Mouse (Mus musculus) erythroblast, embryonic 14.5 days (primary cell): ENCODE data around the gene Atg3. TPM values are rescaled to one million over a fixed set of nuclear protein-coding genes. Genes with fewer than 3 reads are reported as not detected.

Source experiments
- H3K27me3 ChIP-seq: 2 replicates; pipeline ENCODE4 v1.6.1; 2012; ENCODE audit warnings: inconsistent platforms; ENCODE audit not compliant: control insufficient read depth
- H3K36me3 ChIP-seq: 2 replicates; pipeline ENCODE4 v1.6.1; 2012; ENCODE audit warnings: mild to moderate bottlenecking, inconsistent platforms; ENCODE audit not compliant: control insufficient read depth
- H3K4me1 ChIP-seq: 2 replicates; pipeline ENCODE4 v1.6.1; 2012; ENCODE audit warnings: inconsistent platforms; ENCODE audit not compliant: control insufficient read depth
- H3K4me3 ChIP-seq: replicated peaks from 2 replicates; pipeline ENCODE3; 2012; ENCODE audit warnings: moderate library complexity, mild to moderate bottlenecking, inconsistent platforms
- H3K9me3 ChIP-seq: 2 replicates; pipeline ENCODE4 v1.6.1; 2012; ENCODE audit warnings: low read length, inconsistent platforms, mixed read lengths; ENCODE audit not compliant: control insufficient read depth
- GATA1 ChIP-seq: IDR thresholded peaks from 2 replicates; pipeline ENCODE4 v1.6.1; 2012; ENCODE audit warnings: low read length, inconsistent platforms, mixed read lengths
- TAL1 ChIP-seq: IDR thresholded peaks from 3 replicates; pipeline ENCODE4 v1.6.1; 2012; ENCODE audit warnings: low read length, inconsistent platforms, mixed read lengths
- polyA plus RNA-seq: library from polyadenylated mRNA; stranded (reverse); fragments of >175 nt; gene quantifications from 2 replicates; pipeline ENCODE4 v1.2.3, GENCODE M21; 2012

The Atg3 gene
- polyA plus RNA-seq, 1 experiment = 0.54 TPM

- Histone ChIP-seq H3K4me1 (no peaks in the 10 kb centered on the region), H3K9me3 (no peaks in the 10 kb centered on the region), H3K27me3 (no peaks in the 10 kb centered on the region), H3K4me3 (no peak overlapping the region), H3K36me3 (no peaks in the 10 kb centered on the region)
- TF ChIP-seq GATA1 = no peak
- no peak for TF ChIP-seq TAL1
Observed at GRCm38 (mm10) chr16:45196816-45197215, 38.2 kb downstream of the Atg3 start.

DNA sequence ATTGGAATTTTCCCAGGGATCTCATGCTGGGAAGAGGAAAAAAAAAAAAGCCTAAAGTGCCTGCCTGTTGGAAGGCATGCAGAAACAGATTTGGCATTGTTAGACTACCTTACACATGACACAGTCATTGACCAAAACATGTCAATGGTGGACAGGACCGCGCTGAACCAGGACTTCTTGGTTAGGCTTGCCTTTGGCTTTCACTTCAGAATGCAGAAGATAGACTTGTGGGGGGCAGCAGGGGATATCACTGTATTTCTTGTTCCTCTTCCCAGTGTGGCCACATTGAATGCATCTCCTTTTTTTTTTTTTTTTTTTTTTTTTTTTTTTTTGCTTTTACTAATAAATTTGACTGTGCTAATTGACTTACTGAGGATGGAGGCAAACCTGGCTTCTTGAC lies 42.8 kb downstream of the Atg3 start:
- TF ChIP-seq GATA1 = no peak
- no peak for TF ChIP-seq TAL1
- H3K9me3 ChIP-seq = no peaks in the 10 kb centered on the region
- H3K4me3 ChIP-seq = no peak overlapping the region
- no peaks in the 10 kb centered on the region for H3K4me1 ChIP-seq
- H3K27me3 ChIP-seq = no peaks in the 10 kb centered on the region
- H3K36me3 ChIP-seq = no peaks in the 10 kb centered on the region

DNA sequence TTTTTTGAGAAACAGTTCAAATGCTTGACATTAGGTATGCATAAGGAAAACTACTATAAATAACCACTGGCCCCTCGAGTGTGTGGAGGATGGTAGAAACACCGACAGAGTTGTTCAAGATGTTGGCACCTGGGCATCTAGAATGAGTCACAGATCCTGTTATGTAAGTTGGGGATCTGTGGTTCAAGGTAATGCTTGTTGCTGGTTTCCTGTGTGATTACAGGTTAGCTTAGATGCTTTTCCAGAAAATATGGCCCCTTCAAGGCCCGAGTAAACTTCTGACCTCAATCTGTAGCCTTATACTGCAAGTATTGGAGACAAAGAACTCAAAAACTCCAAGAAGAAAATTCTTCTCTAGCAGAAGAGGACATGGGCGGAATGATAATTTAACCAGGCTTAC lies 45.9 kb downstream of the Atg3 start:
- Histone ChIP-seq H3K36me3 (no peaks in the 10 kb centered on the region), H3K27me3 (no peaks in the 10 kb centered on the region), H3K4me3 (no peak overlapping the region), H3K9me3 (no peaks in the 10 kb centered on the region), H3K4me1 (no peaks in the 10 kb centered on the region)
- TF ChIP-seq GATA1 (no peak), TAL1 (no peak)

DNA sequence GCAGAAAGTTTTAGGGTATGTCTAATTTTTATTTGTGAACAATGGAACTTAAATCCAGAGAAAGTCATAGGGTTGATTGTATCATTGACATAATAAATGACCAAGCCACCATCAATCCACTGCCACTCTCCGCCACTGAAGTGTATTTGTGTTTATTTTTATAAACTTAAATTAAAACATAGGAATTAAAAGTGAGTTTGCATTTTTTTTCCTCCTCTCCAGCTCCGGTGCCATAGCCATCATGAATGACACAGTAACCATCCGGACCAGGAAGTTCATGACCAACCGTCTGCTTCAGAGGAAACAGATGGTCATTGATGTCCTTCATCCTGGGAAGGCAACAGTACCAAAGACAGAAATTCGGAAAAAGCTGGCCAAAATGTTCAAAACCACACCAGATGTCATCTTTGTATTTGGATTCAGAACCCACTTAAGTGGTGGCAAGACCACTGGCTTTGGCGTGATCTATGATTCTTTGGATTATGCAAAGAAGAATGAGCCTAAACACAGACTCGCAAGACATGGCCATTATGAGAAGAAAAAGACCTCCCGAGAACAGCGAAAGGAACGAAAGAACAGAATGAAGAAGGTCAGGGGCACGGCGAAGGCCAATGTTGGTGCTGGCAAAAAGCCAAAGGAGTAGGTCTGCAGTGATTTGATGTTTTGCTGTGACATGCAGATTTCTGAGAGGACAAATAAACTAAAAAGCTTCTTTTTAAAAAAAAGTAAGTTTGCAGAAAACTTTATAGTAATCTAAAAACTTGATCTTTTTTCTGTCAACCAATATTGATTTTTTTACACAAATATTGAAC lies 46.5 kb downstream of the Atg3 start:
- Histone ChIP-seq H3K36me3 (no peaks in the 10 kb centered on the region), H3K9me3 (no peaks in the 10 kb centered on the region), H3K4me3 (no peak overlapping the region), H3K27me3 (no peaks in the 10 kb centered on the region), H3K4me1 (no peaks in the 10 kb centered on the region)
- TF ChIP-seq TAL1 (no peak), GATA1 (no peak)

DNA sequence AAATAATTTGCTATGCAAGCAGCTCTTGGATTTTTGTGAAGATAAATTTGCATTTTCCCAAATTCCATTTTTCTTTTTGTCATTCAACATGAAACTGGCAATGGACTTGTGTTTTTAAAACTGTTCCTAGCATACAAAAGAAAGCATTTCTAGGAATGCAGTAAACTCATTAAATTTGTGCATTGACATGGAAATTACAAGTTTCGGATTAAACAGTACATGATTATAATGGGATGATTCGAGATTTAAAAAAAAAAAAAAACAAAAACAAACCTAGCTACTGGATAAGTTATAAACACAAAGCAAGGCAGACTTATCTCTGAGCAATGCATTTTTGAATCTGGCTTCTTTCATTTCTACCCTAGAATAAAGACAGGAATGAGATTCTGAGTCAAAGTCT lies 63.4 kb downstream of the Atg3 start:
- H3K9me3 ChIP-seq = no peaks in the 10 kb centered on the region
- TF ChIP-seq TAL1 (no peak), GATA1 (no peak)
- no peaks in the 10 kb centered on the region for H3K36me3 ChIP-seq
- H3K4me1 ChIP-seq = no peaks in the 10 kb centered on the region
- no peaks in the 10 kb centered on the region for H3K27me3 ChIP-seq
- H3K4me3 ChIP-seq = no peak overlapping the region

GRCm38 (mm10) chr16:45222771-45223170 lies 64.2 kb downstream of the Atg3 start:
- Histone ChIP-seq H3K9me3 (no peaks in the 10 kb centered on the region), H3K36me3 (no peaks in the 10 kb centered on the region), H3K4me3 (no peak overlapping the region), H3K4me1 (no peaks in the 10 kb centered on the region), H3K27me3 (no peaks in the 10 kb centered on the region)
- no peak for TF ChIP-seq GATA1
- TF ChIP-seq TAL1 = no peak

GRCm38 (mm10) chr16:45223648-45224388 lies 65.2 kb downstream of the Atg3 start, which contains the start of gene Btla:
Gene Btla, plus strand, starts transcription at chr16:45224315.
- Histone ChIP-seq H3K4me3 (no peak within 1 kb of the TSS), H3K27me3 (no peaks in the 10 kb centered on the region), H3K9me3 (no peaks in the 10 kb centered on the region), H3K4me1 (no peaks in the 10 kb centered on the region), H3K36me3 (no peaks in the 10 kb centered on the region)
- TF ChIP-seq TAL1 (no peak), GATA1 (no peak)

- Histone ChIP-seq H3K36me3 (no peaks in the 10 kb centered on the region), H3K27me3 (no peaks in the 10 kb centered on the region), H3K9me3 (no peaks in the 10 kb centered on the region), H3K4me1 (no peaks in the 10 kb centered on the region), H3K4me3 (no peak overlapping the region)
- TF ChIP-seq GATA1 (no peak), TAL1 (no peak)
Observed at GRCm38 (mm10) chr16:45224431-45225008, 65.9 kb downstream of the Atg3 start.

DNA sequence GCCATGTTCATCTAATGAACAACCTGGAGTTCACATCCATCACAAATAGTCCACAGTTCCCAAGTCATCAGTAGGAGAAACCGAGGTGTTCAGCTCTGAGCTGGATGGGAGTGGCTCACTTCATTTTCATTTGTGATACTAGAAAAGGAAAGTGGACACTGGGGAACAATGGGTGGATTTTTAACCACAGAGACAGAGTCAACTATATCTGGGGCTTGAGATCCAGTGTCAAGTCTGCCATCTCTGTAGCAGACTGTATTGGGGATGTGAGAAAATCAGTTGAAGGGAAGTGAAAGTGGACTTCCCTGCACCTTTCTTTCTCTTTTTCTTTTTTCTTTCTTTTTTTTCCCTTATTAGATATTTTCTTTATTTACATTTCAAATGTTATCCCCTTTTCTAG lies 68.4 kb downstream of the Atg3 start:
- Histone ChIP-seq H3K36me3 (no peaks in the 10 kb centered on the region), H3K27me3 (no peaks in the 10 kb centered on the region), H3K4me3 (no peak overlapping the region), H3K9me3 (no peaks in the 10 kb centered on the region), H3K4me1 (no peaks in the 10 kb centered on the region)
- TF ChIP-seq TAL1 (no peak), GATA1 (no peak)
